Mouse (Mus musculus): ENCODE results near the gene Fam110a. TPM values are rescaled to one million over a fixed set of nuclear protein-coding genes. Genes with fewer than 3 reads are reported as not detected.

Gene Fam110a
- polyA plus RNA-seq, 1 experiment, result 14.0 TPM

- H3K27me3 ChIP-seq (ENCODE audit: control insufficient read depth, insufficient read depth, low read length), result no peaks in the 10 kb centered on the region
- H3K36me3 ChIP-seq (ENCODE audit: control insufficient read depth, insufficient read depth, low read length), result peaks cover 16% of the 10 kb centered on the region
- peaks cover 30% of the 10 kb centered on the region for H3K4me1 ChIP-seq (ENCODE audit: control insufficient read depth, insufficient read depth, insufficient read length, low read length)
- TF ChIP-seq CTCF (IDR thresholded peaks at IDR 0.05; ENCODE audit: extremely low read depth, insufficient read length, insufficient replicate concordance, low read depth, low read length) (no peak), POLR2A (IDR thresholded peaks at IDR 0.05; ENCODE audit: low read depth, low read length) (no peak)
- 97% methylated on average over 5 of the region's 5 CpGs for WGBS
- H3K4me3 ChIP-seq (ENCODE audit: low read depth, low read length), result no peak overlapping the region
- H3K27ac ChIP-seq (ENCODE audit: insufficient read depth, low read depth, low read length), result no peak overlapping the region
These were observed 8.3 kb downstream of the Fam110a start for GRCm38 (mm10) chr2:151971748-151972147.

- WGBS, result 61% methylated on average over 53 of the region's 53 CpGs
- no peak for TF ChIP-seq CTCF (IDR thresholded peaks at IDR 0.05; ENCODE audit: extremely low read depth, insufficient read length, insufficient replicate concordance, low read depth, low read length)
- TF ChIP-seq POLR2A (IDR thresholded peaks at IDR 0.05; ENCODE audit: low read depth, low read length), result peak; percentile 42; the same call in 1 of the 2 replicates
- peaks cover 22% of the 10 kb centered on the region for H3K4me1 ChIP-seq (ENCODE audit: control insufficient read depth, insufficient read depth, insufficient read length, low read length)
- no peaks in the 10 kb centered on the region for H3K27me3 ChIP-seq (ENCODE audit: control insufficient read depth, insufficient read depth, low read length)
- peak overlapping the region; percentile 31; the same call in 1 of the 2 replicates for H3K4me3 ChIP-seq (ENCODE audit: low read depth, low read length)
- peaks cover 16% of the 10 kb centered on the region for H3K36me3 ChIP-seq (ENCODE audit: control insufficient read depth, insufficient read depth, low read length)
- H3K27ac ChIP-seq (ENCODE audit: insufficient read depth, low read depth, low read length), result no peak overlapping the region
These were observed 9.5 kb downstream of the Fam110a start for GRCm38 (mm10) chr2:151970191-151971172.

GRCm38 (mm10) chr2:151969396-151969795 is 10.6 kb downstream of the Fam110a start:
- Histone ChIP-seq H3K36me3 (ENCODE audit: control insufficient read depth, insufficient read depth, low read length) (peaks cover 16% of the 10 kb centered on the region), H3K4me3 (ENCODE audit: low read depth, low read length) (no peak overlapping the region)
- 81% methylated on average over 6 of the region's 6 CpGs for WGBS

GRCm38 (mm10) chr2:151968986-151969385 is 11.0 kb downstream of the Fam110a start:
- peaks cover 17% of the 10 kb centered on the region for H3K4me1 ChIP-seq (ENCODE audit: control insufficient read depth, insufficient read depth, insufficient read length, low read length)
- H3K27me3 ChIP-seq (ENCODE audit: control insufficient read depth, insufficient read depth, low read length), result no peaks in the 10 kb centered on the region
- WGBS, result 91% methylated on average over 7 of the region's 7 CpGs
- no peak overlapping the region for H3K4me3 ChIP-seq (ENCODE audit: low read depth, low read length)
- H3K36me3 ChIP-seq (ENCODE audit: control insufficient read depth, insufficient read depth, low read length), result peaks cover 16% of the 10 kb centered on the region
- H3K27ac ChIP-seq (ENCODE audit: insufficient read depth, low read depth, low read length), result no peak overlapping the region
- no peak for TF ChIP-seq POLR2A (IDR thresholded peaks at IDR 0.05; ENCODE audit: low read depth, low read length)
- TF ChIP-seq CTCF (IDR thresholded peaks at IDR 0.05; ENCODE audit: extremely low read depth, insufficient read length, insufficient replicate concordance, low read depth, low read length), result no peak

More at GRCm38 (mm10) chr2:151969396-151969795, 10.6 kb downstream of the Fam110a start:
- Histone ChIP-seq H3K27ac (ENCODE audit: insufficient read depth, low read depth, low read length) (no peak overlapping the region), H3K27me3 (ENCODE audit: control insufficient read depth, insufficient read depth, low read length) (no peaks in the 10 kb centered on the region), H3K4me1 (ENCODE audit: control insufficient read depth, insufficient read depth, insufficient read length, low read length) (peaks cover 21% of the 10 kb centered on the region)
- TF ChIP-seq POLR2A (IDR thresholded peaks at IDR 0.05; ENCODE audit: low read depth, low read length) (no peak), CTCF (IDR thresholded peaks at IDR 0.05; ENCODE audit: extremely low read depth, insufficient read length, insufficient replicate concordance, low read depth, low read length) (no peak)

GRCm38 (mm10) chr2:151968451-151968850 is 11.6 kb downstream of the Fam110a start:
- no peaks in the 10 kb centered on the region for H3K27me3 ChIP-seq (ENCODE audit: control insufficient read depth, insufficient read depth, low read length)
- H3K36me3 ChIP-seq (ENCODE audit: control insufficient read depth, insufficient read depth, low read length), result peaks cover 16% of the 10 kb centered on the region
- H3K4me3 ChIP-seq (ENCODE audit: low read depth, low read length), result no peak overlapping the region
- 0 out of 2 replicates have a peak overlapping the region, but pooled peaks have one; percentile 23 for H3K27ac ChIP-seq (ENCODE audit: insufficient read depth, low read depth, low read length)
- 82% methylated on average over 8 of the region's 8 CpGs for WGBS
- TF ChIP-seq POLR2A (IDR thresholded peaks at IDR 0.05; ENCODE audit: low read depth, low read length) (no peak), CTCF (IDR thresholded peaks at IDR 0.05; ENCODE audit: extremely low read depth, insufficient read length, insufficient replicate concordance, low read depth, low read length) (no peak)
- peaks cover 13% of the 10 kb centered on the region for H3K4me1 ChIP-seq (ENCODE audit: control insufficient read depth, insufficient read depth, insufficient read length, low read length)

- Histone ChIP-seq H3K4me3 (ENCODE audit: low read depth, low read length) (no peak overlapping the region), H3K4me1 (ENCODE audit: control insufficient read depth, insufficient read depth, insufficient read length, low read length) (peaks cover 10% of the 10 kb centered on the region), H3K36me3 (ENCODE audit: control insufficient read depth, insufficient read depth, low read length) (peaks cover 16% of the 10 kb centered on the region), H3K27ac (ENCODE audit: insufficient read depth, low read depth, low read length) (peak overlapping the region; percentile 23; the same call in 1 of the 2 replicates), H3K27me3 (ENCODE audit: control insufficient read depth, insufficient read depth, low read length) (no peaks in the 10 kb centered on the region)
- WGBS, result 60% methylated on average over 2 of the region's 2 CpGs
- TF ChIP-seq POLR2A (IDR thresholded peaks at IDR 0.05; ENCODE audit: low read depth, low read length) (no peak), CTCF (IDR thresholded peaks at IDR 0.05; ENCODE audit: extremely low read depth, insufficient read length, insufficient replicate concordance, low read depth, low read length) (no peak)
These were observed 12.2 kb downstream of the Fam110a start for GRCm38 (mm10) chr2:151967792-151968191.

GRCm38 (mm10) chr2:151967176-151967750 is 12.8 kb downstream of the Fam110a start:
- Histone ChIP-seq H3K36me3 (ENCODE audit: control insufficient read depth, insufficient read depth, low read length) (peaks cover 16% of the 10 kb centered on the region), H3K27me3 (ENCODE audit: control insufficient read depth, insufficient read depth, low read length) (no peaks in the 10 kb centered on the region), H3K27ac (ENCODE audit: insufficient read depth, low read depth, low read length) (no peak overlapping the region), H3K4me1 (ENCODE audit: control insufficient read depth, insufficient read depth, insufficient read length, low read length) (peaks cover 8% of the 10 kb centered on the region), H3K4me3 (ENCODE audit: low read depth, low read length) (no peak overlapping the region)
- TF ChIP-seq POLR2A (IDR thresholded peaks at IDR 0.05; ENCODE audit: low read depth, low read length) (no peak), CTCF (IDR thresholded peaks at IDR 0.05; ENCODE audit: extremely low read depth, insufficient read length, insufficient replicate concordance, low read depth, low read length) (no peak)
- 63% methylated on average over 9 of the region's 9 CpGs for WGBS
